Mouse (Mus musculus): ENCODE measurements around the gene Ptprm. TPM values are rescaled to one million over a fixed set of nuclear protein-coding genes. Genes with fewer than 3 reads are reported as not detected.

Ptprm gene
- polyA plus RNA-seq, 1 experiment from 2014 or later = 12.4 TPM

GRCm38 (mm10) chr17:66808186-66808585, 546.1 kb downstream of the Ptprm start:
- H3K9ac ChIP-seq = no peak overlapping the region
- WGBS = 74% methylated on average over 8 of the region's 8 CpGs
- H3K4me3 ChIP-seq (replicated peaks) = no peak overlapping the region

GRCm38 (mm10) chr17:66801831-66802687, 552.2 kb downstream of the Ptprm start:
- H3K4me1 ChIP-seq = no peaks in the 10 kb centered on the region
- WGBS = 36% methylated on average over 10 of the region's 10 CpGs
- no peak overlapping the region for H3K27ac ChIP-seq
- no peak overlapping the region for H3K4me2 ChIP-seq
- no peaks in the 10 kb centered on the region for H3K9me3 ChIP-seq
- no peak overlapping the region for H3K9ac ChIP-seq
- no peaks in the 10 kb centered on the region for H3K36me3 ChIP-seq
- no peaks in the 10 kb centered on the region for H3K27me3 ChIP-seq (replicated peaks)
- ATAC-seq (ENCODE audit: insufficient read depth, low FRiP score, low read depth) = no peak
- H3K4me3 ChIP-seq (replicated peaks) = no peak overlapping the region

More at GRCm38 (mm10) chr17:66808186-66808585, 546.1 kb downstream of the Ptprm start:
- Histone ChIP-seq H3K27ac (no peak overlapping the region), H3K9me3 (no peaks in the 10 kb centered on the region), H3K4me1 (no peaks in the 10 kb centered on the region), H3K4me2 (no peak overlapping the region), H3K27me3 (replicated peaks) (no peaks in the 10 kb centered on the region), H3K36me3 (no peaks in the 10 kb centered on the region)
- ATAC-seq (ENCODE audit: insufficient read depth, low FRiP score, low read depth) = no peak

GRCm38 (mm10) chr17:66800231-66800630, 554.0 kb downstream of the Ptprm start:
- no peaks in the 10 kb centered on the region for H3K9me3 ChIP-seq
- 76% methylated on average over 6 of the region's 6 CpGs for WGBS
- no peak overlapping the region for H3K27ac ChIP-seq
- H3K4me3 ChIP-seq (replicated peaks) = no peak overlapping the region
- no peak overlapping the region for H3K4me2 ChIP-seq
- ATAC-seq (ENCODE audit: insufficient read depth, low FRiP score, low read depth) = no peak
- H3K4me1 ChIP-seq = no peaks in the 10 kb centered on the region
- no peak overlapping the region for H3K9ac ChIP-seq
- H3K27me3 ChIP-seq (replicated peaks) = no peaks in the 10 kb centered on the region
- H3K36me3 ChIP-seq = no peaks in the 10 kb centered on the region

- 38% methylated on average over 12 of the region's 12 CpGs for WGBS
Observed at GRCm38 (mm10) chr17:66786166-66786565, 568.1 kb downstream of the Ptprm start.

DNA sequence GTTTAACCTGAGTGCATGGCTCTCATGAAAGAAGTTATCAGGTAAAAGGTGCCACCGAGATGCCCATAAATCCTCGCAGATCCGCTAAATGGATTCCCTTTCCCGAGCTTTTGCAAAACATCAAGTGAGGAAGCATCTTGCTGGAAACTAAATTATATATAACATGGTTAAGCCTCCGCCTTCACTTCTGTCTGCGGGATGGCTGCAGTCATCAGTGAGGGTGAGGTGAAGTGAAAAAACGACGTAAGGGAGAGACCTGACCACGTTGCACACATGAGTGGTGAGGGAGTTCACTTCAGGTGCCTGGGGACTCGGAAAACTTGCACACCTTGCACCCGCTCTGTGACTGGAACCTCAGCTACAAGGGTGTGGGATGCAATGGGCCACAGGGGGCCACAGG, 568.7 kb downstream of the Ptprm start:
- Histone ChIP-seq H3K4me1 (no peaks in the 10 kb centered on the region), H3K27ac (no peak overlapping the region), H3K4me3 (replicated peaks) (no peak overlapping the region), H3K9me3 (no peaks in the 10 kb centered on the region), H3K4me2 (no peak overlapping the region), H3K36me3 (no peaks in the 10 kb centered on the region), H3K27me3 (replicated peaks) (no peaks in the 10 kb centered on the region), H3K9ac (no peak overlapping the region)
- WGBS = 78% methylated on average over 11 of the region's 11 CpGs
- ATAC-seq (ENCODE audit: insufficient read depth, low FRiP score, low read depth) = no peak

More at GRCm38 (mm10) chr17:66786166-66786565, 568.1 kb downstream of the Ptprm start:
- Histone ChIP-seq H3K4me3 (replicated peaks) (no peak overlapping the region), H3K36me3 (no peaks in the 10 kb centered on the region), H3K27me3 (replicated peaks) (no peaks in the 10 kb centered on the region), H3K9me3 (no peaks in the 10 kb centered on the region), H3K27ac (no peak overlapping the region), H3K4me2 (no peak overlapping the region), H3K9ac (no peak overlapping the region), H3K4me1 (no peaks in the 10 kb centered on the region)
- ATAC-seq (ENCODE audit: insufficient read depth, low FRiP score, low read depth) = no peak

DNA sequence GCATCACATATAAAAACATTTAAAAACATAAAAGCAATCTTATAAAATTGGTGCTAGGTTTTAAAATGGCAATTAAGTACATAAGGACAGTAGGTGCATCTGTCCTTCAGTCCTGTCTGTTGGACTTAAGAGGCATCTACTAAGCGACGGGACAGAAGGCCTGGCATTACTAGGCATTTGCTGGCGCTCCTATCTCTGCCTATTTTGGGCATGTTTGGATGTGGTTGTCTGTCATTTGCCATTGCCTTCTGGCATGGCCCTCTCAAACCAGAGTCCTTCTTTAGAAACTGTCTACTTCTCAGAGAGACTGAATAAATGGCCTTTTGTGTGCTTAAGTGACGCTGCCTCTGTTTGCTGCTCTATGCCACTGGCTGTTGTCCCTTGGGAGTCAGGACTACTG, 570.7 kb downstream of the Ptprm start:
- 89% methylated on average over 4 of the region's 4 CpGs for WGBS
- Histone ChIP-seq H3K4me1 (no peaks in the 10 kb centered on the region), H3K36me3 (no peaks in the 10 kb centered on the region), H3K27ac (no peak overlapping the region), H3K4me3 (replicated peaks) (no peak overlapping the region), H3K9ac (no peak overlapping the region), H3K4me2 (no peak overlapping the region), H3K9me3 (no peaks in the 10 kb centered on the region), H3K27me3 (replicated peaks) (no peaks in the 10 kb centered on the region)
- ATAC-seq (ENCODE audit: insufficient read depth, low FRiP score, low read depth) = no peak

- no peak overlapping the region for H3K9ac ChIP-seq
- no peak overlapping the region for H3K4me2 ChIP-seq
- WGBS = 72% methylated on average over 10 of the region's 10 CpGs
- H3K4me3 ChIP-seq (replicated peaks) = no peak overlapping the region
- H3K27me3 ChIP-seq (replicated peaks) = no peaks in the 10 kb centered on the region
- no peaks in the 10 kb centered on the region for H3K36me3 ChIP-seq
- no peaks in the 10 kb centered on the region for H3K4me1 ChIP-seq
- H3K27ac ChIP-seq = no peak overlapping the region
- no peaks in the 10 kb centered on the region for H3K9me3 ChIP-seq
- no peak for ATAC-seq (ENCODE audit: insufficient read depth, low FRiP score, low read depth)
Observed at GRCm38 (mm10) chr17:66783075-66783492, 571.2 kb downstream of the Ptprm start.

GRCm38 (mm10) chr17:66781910-66782309, 572.3 kb downstream of the Ptprm start:
- 51% methylated on average over 3 of the region's 3 CpGs for WGBS
- no peak for ATAC-seq (ENCODE audit: insufficient read depth, low FRiP score, low read depth)
- Histone ChIP-seq H3K9ac (no peak overlapping the region), H3K4me3 (replicated peaks) (no peak overlapping the region), H3K4me1 (no peaks in the 10 kb centered on the region), H3K27me3 (replicated peaks) (no peaks in the 10 kb centered on the region), H3K9me3 (no peaks in the 10 kb centered on the region), H3K4me2 (no peak overlapping the region), H3K27ac (no peak overlapping the region), H3K36me3 (no peaks in the 10 kb centered on the region)

DNA sequence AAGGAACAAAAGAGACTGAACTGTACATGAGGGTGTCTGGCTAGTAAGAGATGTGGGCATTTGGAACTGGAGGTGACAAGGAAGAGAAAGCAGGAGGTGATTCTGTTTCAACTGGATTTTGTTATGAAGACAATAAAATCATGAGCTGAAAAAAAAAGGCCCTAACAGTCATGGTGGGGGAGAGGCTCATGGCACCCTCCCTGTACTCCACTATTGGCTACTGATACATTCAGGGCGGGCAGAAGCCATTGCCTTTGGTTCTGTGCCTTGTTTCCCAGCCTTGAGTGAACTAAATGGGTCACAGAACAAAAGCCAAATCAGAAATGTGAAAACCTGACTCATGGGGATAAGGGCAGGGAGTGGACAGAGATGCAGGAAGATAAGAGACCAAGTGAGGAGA, 575.2 kb downstream of the Ptprm start:
- H3K9ac ChIP-seq = no peak overlapping the region
- H3K9me3 ChIP-seq = no peaks in the 10 kb centered on the region
- 89% methylated on average over 1 of the region's 1 CpGs for WGBS
- H3K4me1 ChIP-seq = no peaks in the 10 kb centered on the region
- H3K36me3 ChIP-seq = no peaks in the 10 kb centered on the region
- H3K4me3 ChIP-seq (replicated peaks) = no peak overlapping the region
- no peaks in the 10 kb centered on the region for H3K27me3 ChIP-seq (replicated peaks)
- no peak for ATAC-seq (ENCODE audit: insufficient read depth, low FRiP score, low read depth)
- H3K27ac ChIP-seq = no peak overlapping the region
- no peak overlapping the region for H3K4me2 ChIP-seq

- no peak for ATAC-seq (ENCODE audit: insufficient read depth, low FRiP score, low read depth)
- H3K27ac ChIP-seq = no peak overlapping the region
- no peak overlapping the region for H3K4me3 ChIP-seq (replicated peaks)
- H3K4me1 ChIP-seq = no peaks in the 10 kb centered on the region
- WGBS = 82% methylated on average over 14 of the region's 14 CpGs
- no peak overlapping the region for H3K9ac ChIP-seq
- no peaks in the 10 kb centered on the region for H3K36me3 ChIP-seq
- H3K9me3 ChIP-seq = no peaks in the 10 kb centered on the region
- H3K27me3 ChIP-seq (replicated peaks) = no peaks in the 10 kb centered on the region
- no peak overlapping the region for H3K4me2 ChIP-seq
Observed at GRCm38 (mm10) chr17:66769365-66770363, 584.6 kb downstream of the Ptprm start.

DNA sequence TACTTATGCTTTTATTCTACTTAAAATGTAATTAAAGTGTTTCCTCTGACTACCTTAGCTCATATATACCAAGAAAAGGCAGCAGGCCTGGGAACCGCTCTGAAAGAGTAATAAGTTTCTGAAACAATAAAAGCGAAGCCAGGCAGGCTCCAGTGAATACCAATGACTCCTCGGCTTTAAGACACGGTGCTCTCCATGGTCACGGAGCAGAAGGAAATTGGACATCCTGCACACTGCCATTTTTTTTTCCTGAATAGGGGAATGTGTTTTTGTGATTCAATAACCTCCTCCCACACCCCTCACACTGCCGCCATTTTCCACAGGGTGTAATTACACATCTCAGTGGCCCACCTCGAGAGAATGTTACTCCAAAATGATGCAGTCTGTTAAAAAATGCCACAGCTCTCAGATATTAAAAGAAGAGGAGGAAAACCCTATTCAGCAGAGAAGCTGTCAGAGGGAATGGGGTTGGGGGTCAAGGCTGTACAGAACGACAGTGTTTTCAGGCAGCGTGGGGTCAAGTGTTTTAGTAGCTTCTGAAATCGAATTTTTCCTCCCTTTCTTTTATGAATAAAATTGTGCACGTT, 585.5 kb downstream of the Ptprm start:
- WGBS = 74% methylated on average over 11 of the region's 11 CpGs
- no peaks in the 10 kb centered on the region for H3K27me3 ChIP-seq (replicated peaks)
- no peak overlapping the region for H3K4me2 ChIP-seq
- no peaks in the 10 kb centered on the region for H3K9me3 ChIP-seq
- no peaks in the 10 kb centered on the region for H3K36me3 ChIP-seq
- H3K4me3 ChIP-seq (replicated peaks) = no peak overlapping the region
- no peak overlapping the region for H3K9ac ChIP-seq
- no peak overlapping the region for H3K27ac ChIP-seq
- no peaks in the 10 kb centered on the region for H3K4me1 ChIP-seq
- no peak for ATAC-seq (ENCODE audit: insufficient read depth, low FRiP score, low read depth)

All from stomach, embryonic 15.5 days (tissue).